Mouse (Mus musculus) small intestine, adult 2 months (tissue): ENCODE measurements at regions not wholly inside any gene's neighbourhood (a gene's known extent, or its start where the extent isn't known, plus 50 kb on each side); places are given as distances from the start of the nearest gene placed in this dataset.

Experiments
- H3K27ac ChIP-seq: fragments of 200-500 bp; 2 replicates; pipeline ENCODE4 v1.5.1; 2012; ENCODE audit warnings: low read depth, low read length, control low read depth, inconsistent platforms; ENCODE audit not compliant: insufficient read depth
- H3K27me3 ChIP-seq: fragments of 200-500 bp; 2 replicates; pipeline ENCODE4 v1.6.1; 2012; ENCODE audit warnings: mild to moderate bottlenecking, moderate library complexity, low read length, inconsistent platforms; ENCODE audit not compliant: control insufficient read depth, insufficient read depth
- H3K36me3 ChIP-seq: fragments of 200-500 bp; 2 replicates; pipeline ENCODE4 v1.6.1; 2012; ENCODE audit warnings: mild to moderate bottlenecking, low read length, control low read depth, inconsistent platforms; ENCODE audit not compliant: control insufficient read depth, insufficient read depth
- H3K4me1 ChIP-seq: fragments of 200-500 bp; 2 replicates; pipeline ENCODE4 v1.6.1; 2012; ENCODE audit warnings: low read length, inconsistent platforms, mixed read lengths; ENCODE audit not compliant: control insufficient read depth, insufficient read depth, insufficient read length
- H3K4me3 ChIP-seq: fragments of 200-500 bp; 2 replicates; pipeline ENCODE4 v1.5.1; 2012; ENCODE audit warnings: low read depth, mild to moderate bottlenecking, control low read depth, inconsistent platforms, low read length, moderate library complexity
- CTCF ChIP-seq: fragments of 200-500 bp; IDR thresholded peaks from 2 replicates; pipeline ENCODE4 v1.5.1; 2012; ENCODE audit warnings: low read depth, mild to moderate bottlenecking, control low read depth, inconsistent platforms, low read length, moderate library complexity, mixed read lengths; ENCODE audit not compliant: insufficient replicate concordance, insufficient read length; ENCODE audit errors: extremely low read depth
- POLR2A ChIP-seq: fragments of 200-500 bp; IDR thresholded peaks from 2 replicates; pipeline ENCODE4 v1.6.1; 2012; ENCODE audit warnings: low read depth, mild to moderate bottlenecking, control low read depth, inconsistent platforms, low read length, moderate library complexity
- WGBS: fragments of 180-500 bp; shearing (Covaris S2); methylation state at CpG from one replicate; pipeline ENCODE4 v1.1.7; 2018; 5-methylcytosine and 5-hydroxymethylcytosine counted together

DNA sequence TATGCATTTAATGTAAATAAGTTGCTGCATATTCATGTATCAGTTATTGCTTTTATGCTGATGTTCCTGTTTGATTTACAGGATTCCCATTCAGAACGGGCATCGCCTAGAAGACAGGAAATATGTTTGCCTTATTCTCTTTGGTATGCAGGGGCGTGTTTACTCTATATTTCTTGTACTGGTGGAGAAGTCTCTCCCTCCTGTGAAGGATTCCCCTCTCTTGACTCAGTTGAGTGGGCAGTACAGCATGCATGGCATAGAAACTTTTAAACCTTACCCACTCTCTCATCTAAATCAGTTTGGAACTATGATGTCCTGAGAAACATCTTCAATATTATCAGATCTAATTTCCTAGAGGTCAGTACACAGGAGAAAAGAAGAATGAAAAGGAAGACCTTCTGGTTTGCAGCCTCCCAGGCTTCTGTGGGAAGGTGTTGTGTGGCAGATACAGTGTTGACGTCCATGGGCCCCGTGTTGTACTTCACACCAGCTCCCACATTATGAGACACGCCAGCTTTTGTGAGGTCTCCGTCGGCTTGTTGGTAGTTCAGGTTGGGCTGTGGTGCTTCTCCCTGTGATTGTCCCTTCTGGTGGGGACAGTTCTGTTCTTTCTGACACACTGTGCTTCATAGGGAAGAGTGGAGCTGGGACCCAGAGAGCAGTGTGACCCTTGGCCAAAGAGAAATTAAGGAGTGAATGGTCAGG is 58.4 kb upstream of the Ptprm start:
- Histone ChIP-seq H3K4me1 (no peaks in the 10 kb centered on the region), H3K27ac (no peak overlapping the region), H3K27me3 (no peaks in the 10 kb centered on the region), H3K36me3 (no peaks in the 10 kb centered on the region), H3K4me3 (no peak overlapping the region)
- WGBS = 81% methylated on average over 8 of the region's 8 CpGs
- TF ChIP-seq POLR2A = no peak
- TF ChIP-seq CTCF = no peak

DNA sequence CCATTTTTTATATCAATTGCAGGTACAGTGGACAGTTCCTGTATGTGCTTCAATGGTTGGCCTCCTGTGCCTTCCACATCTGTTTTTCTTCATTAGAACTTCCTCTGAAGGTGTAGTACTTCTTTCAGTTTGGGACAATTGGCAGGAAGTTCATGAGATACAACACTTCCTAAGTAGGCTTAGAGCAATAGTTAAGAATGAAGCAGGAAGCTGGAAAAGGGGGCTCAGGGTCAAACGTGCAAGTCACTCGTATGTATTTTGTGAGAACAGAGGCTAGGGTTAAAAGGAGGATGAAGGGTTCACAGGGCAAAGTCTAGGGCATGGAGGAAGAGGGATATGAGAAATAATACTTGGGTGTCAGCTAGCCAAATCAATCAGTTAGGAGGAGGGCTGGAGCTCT is 55.7 kb upstream of the Ptprm start:
- no peaks in the 10 kb centered on the region for H3K36me3 ChIP-seq
- whole genome bisulfite sequencing = 69% methylated on average over 2 of the region's 2 CpGs
- H3K27me3 ChIP-seq = no peaks in the 10 kb centered on the region
- no peak overlapping the region for H3K27ac ChIP-seq
- no peak for TF ChIP-seq CTCF
- no peak for TF ChIP-seq POLR2A
- H3K4me3 ChIP-seq = no peak overlapping the region
- H3K4me1 ChIP-seq = no peaks in the 10 kb centered on the region

DNA sequence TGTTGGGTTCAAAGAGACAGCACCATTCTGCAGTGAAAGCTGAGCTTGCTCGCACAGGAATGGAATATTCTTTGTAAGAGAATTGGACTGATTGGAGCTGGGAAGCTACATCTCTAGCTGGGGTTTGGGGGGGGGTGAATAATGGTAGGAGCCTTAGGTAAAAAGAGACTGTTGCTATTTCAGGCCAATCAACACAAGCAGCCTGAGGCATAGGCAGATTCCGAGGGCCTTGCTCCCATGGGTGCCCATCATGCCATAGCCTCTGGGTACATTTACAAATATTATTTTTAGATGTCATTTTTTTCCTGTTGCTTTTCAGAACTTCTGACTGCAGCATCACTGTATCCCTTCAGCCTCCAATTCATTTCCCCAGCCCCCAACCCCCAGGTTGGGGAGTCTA is 51.7 kb upstream of the Ptprm start:
- H3K27ac ChIP-seq = no peak overlapping the region
- TF ChIP-seq POLR2A (no peak), CTCF (no peak)
- 87% methylated on average over 2 of the region's 2 CpGs for WGBS
- no peaks in the 10 kb centered on the region for H3K27me3 ChIP-seq
- no peaks in the 10 kb centered on the region for H3K4me1 ChIP-seq
- no peaks in the 10 kb centered on the region for H3K36me3 ChIP-seq
- H3K4me3 ChIP-seq = no peak overlapping the region
